Mouse (Mus musculus) thymus, postnatal 4 days (tissue): ENCODE measurements around the gene Ier5.

ENCODE experiments used
- DNase-seq: peaks from one replicate; pipeline ENCODE4 v3.0.0; 2021

Gene Ier5

GRCm38 (mm10) chr1:155075856-155076255 is 23.6 kb downstream of the Ier5 start:
- DNase-seq, result no peak

- no peak for DNase-seq
Observed at GRCm38 (mm10) chr1:155074856-155075255, 24.6 kb downstream of the Ier5 start.

GRCm38 (mm10) chr1:155073905-155074304 is 25.5 kb downstream of the Ier5 start:
- DNase-seq, result no peak

- DNase-seq, result no peak
Observed at GRCm38 (mm10) chr1:155073133-155073532, 26.3 kb downstream of the Ier5 start.

GRCm38 (mm10) chr1:155071287-155071876 is 28.1 kb downstream of the Ier5 start:
- DNase-seq, result no peak

DNA sequence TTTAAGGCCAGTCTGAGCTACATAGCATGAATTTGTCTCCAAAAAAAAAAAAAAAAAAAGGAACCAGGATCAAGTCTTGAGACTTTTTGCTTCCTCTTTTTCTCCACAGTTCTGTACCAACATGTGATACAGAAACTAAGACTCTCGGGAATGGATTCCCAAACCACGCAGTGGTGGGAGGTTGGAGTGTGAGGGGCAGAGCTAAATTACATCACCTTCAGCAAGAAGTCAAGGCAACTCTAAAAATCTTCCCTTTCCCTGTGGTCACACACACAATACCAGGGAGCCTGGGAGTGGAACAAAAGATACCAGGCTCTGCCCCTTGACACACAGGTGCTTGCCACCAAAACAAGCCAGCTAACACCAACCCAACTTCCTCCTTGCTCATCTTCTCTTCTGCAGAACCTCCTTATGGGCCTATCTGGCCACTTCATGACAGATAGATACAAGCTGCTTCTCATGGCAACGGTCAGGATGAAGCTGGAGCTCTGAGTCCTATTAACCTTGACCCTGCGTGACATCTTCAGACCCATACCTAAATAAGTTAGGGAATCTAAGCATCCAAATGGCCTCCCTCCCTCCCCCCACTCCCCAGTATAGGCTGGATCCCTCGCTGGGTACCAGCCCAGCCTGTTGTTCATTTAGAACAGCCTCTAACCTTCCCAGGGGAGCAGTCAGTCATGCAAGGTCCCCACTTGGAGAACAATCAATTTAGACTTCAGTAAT is 28.7 kb downstream of the Ier5 start:
- no peak for DNase-seq

GRCm38 (mm10) chr1:155069696-155070095 is 29.7 kb downstream of the Ier5 start:
- DNase-seq, result no peak

- DNase-seq, result no peak
Observed at GRCm38 (mm10) chr1:155066196-155066595, 33.2 kb downstream of the Ier5 start.

DNA sequence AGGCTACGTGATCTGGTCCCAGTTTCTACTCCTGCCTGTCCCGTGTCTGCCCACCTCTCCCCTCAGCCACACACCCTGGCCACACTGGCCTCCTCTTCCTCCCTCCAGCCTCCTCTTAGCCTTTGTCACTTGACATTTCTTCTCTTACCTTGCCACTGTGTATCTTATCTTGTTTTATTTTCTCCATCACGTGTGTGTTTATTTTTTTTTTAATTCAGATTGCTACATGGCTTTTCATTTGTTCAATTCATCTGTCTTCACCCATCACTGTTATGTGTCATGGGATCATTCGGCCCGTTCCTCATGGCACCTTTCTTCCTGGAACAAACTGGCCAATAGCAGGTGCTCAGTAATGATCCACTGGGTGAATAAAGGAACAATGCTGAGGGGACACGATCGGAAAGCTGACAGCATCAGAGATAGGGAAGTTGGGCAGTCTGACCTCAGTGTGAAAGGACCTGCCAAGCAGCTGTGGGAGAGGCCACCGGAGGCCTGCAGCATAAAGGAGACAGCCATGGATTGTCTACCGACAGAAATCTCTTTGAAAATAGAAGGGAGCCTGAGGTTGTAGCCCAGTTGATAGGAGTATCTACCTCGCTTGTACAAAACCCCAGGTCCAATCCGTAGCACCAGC is 34.3 kb downstream of the Ier5 start:
- no peak for DNase-seq

DNA sequence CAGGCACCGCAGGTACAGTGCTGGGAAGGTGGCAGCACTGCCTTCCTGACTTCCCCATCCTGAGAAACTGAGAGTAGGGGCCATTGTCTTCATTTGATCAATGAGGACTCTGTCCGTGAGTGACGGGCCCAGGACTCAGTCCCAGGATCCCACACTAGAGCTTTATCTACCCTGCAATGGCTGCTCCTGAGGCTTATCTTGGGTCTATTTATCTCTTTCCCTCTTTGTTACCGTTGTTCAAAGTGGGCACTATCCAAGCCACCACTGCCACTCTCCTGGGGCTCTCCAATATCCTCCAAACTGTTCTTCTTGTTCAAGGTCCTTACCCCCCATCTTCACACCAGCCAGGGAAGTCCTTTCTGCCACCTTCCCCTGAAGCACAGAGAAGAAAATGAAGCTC is 34.8 kb downstream of the Ier5 start:
- no peak for DNase-seq

DNA sequence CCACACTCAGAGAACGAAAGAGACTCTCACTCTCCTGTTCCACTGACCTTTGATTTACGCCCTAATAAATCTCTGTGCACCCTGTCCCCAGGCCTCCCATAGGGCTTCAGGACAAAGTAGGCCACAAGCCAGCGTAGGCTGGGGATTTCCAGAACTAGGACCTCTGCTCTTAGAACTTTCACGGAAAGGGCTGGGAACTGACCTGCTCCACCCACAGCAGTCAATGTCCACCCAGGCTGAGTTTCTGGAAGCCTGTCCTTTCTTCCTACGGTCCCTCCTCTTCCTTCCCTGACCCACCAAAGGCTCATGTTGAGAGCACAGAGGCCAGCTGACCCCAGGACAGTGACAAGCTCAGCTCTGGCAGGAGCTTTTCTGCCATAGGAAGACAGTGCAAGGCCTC is 35.3 kb downstream of the Ier5 start:
- DNase-seq, result no peak

- no peak for DNase-seq
Observed at GRCm38 (mm10) chr1:155062963-155063362, 36.5 kb downstream of the Ier5 start.

GRCm38 (mm10) chr1:155062057-155062456 is 37.4 kb downstream of the Ier5 start:
- DNase-seq, result no peak

GRCm38 (mm10) chr1:155060832-155061801 is 38.3 kb downstream of the Ier5 start:
- no peak for DNase-seq

- no peak for DNase-seq
Observed at GRCm38 (mm10) chr1:155060261-155060660, 39.2 kb downstream of the Ier5 start.

DNA sequence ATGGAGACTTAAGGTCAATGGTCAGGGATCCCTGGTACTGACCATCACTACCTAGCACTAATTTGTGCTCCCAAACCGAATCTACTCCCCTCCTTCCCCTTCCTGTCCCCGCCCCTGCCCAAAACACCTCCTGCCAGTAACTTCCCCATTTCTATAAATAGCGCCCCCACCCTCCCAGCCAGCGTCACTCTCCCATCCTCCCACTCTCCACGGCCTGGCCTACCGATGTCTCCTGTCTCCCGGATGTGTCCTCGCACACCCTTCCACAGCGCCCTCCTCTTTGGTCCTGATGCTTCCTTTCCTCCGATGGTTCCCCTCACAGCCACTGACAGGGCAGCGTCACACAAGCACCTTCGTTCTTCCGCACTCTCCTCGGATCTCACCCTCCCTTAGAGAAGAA is 39.9 kb downstream of the Ier5 start:
- DNase-seq, result peak; percentile 76

DNA sequence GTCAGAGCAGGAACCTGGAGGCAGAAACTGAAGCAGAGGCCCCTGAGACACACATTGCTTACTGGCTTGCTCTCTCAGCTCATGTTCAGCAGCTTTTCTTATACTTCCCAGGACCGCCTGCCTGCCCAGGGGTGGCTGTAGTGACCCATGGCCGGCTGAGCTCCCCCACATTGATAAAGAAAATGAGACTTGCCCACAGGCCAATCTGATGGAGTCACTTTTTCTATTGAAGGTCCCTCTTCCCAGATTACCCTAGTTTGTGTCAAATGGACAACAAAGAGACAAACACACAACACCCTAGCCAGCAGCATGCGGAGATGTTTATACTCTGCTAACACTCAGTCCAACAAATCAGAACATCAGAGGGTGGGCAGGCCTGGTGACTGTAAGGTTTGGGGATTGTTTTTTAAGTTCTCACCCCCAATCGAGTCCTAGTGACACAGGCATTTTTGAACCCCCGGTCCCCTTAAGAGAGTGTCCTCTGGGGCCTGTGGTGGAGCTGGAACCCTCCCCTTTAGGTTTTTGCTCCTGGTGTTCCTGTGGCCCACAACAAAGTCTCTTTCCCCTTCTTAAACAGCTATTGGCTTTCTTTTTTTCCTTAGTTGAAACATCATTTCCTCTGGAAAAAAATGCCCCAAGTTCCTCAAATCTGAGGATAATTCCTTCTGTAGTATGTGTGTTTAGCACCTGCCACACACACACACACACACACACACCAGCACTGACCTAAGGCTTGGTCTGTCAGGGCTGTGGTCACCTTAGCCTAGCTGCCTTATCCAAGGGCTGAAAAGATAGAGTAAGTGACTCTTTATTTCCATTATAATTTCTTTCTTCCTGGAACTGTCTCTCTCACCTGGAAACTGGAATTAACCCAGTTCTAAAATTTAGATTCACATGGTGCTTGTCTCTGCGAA is 41.1 kb downstream of the Ier5 start:
- DNase-seq, result no peak

GRCm38 (mm10) chr1:155056166-155056565 is 43.3 kb downstream of the Ier5 start:
- no peak for DNase-seq

GRCm38 (mm10) chr1:155055041-155055440 is 44.4 kb downstream of the Ier5 start:
- DNase-seq, result no peak

- DNase-seq, result no peak
Observed at GRCm38 (mm10) chr1:155054366-155054965, 45.0 kb downstream of the Ier5 start.

GRCm38 (mm10) chr1:155053296-155053695 is 46.1 kb downstream of the Ier5 start:
- DNase-seq, result no peak

- DNase-seq, result no peak
Observed at GRCm38 (mm10) chr1:155052761-155053166, 46.7 kb downstream of the Ier5 start.
